ENCODE assay signal across 15 mouse cellular contexts in the genomic region with DNA sequence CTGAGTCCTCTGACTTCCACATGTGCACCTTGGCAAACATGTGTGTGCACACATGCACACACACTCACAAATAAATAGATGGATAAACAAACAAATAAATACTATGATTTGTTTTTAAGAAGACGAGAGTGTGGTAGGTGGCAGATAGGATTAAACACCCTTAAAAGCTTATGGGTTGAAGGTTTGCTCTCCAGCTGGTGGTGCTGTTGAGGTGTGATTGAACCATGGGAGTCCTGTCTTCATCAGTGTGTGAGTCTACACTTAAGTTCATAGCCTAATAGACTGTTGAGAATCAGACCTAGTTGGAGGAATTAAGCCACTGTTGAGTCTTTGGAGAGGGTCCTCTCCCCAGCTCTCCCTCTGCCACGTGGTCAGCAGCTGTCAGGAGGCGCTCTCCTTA. TPM values are rescaled to one million over a fixed set of nuclear protein-coding genes. Genes with fewer than 3 reads are reported as not detected.
DNase-seq lines count a peak whose midpoint lies in the region; ATAC-seq and TF ChIP-seq lines count a peak whose summit lies in the region.
"Had no signal": no experiment of that assay in that cellular context is flagged by ENCODE, and none has a peak within 500 bp of the region (broad histone marks: within the 10 kb centered on the region; RNA-seq: fewer than 3 reads in every experiment).

No protein-coding gene starts in this region.

- H3K4me2 ChIP-seq in heart, embryonic 15.5 days, result no peak overlapping the region
- H3K4me2 ChIP-seq: liver, embryonic 13.5 days had no signal

- no peak overlapping the region for H3K9ac ChIP-seq in heart, embryonic 15.5 days
- H3K9ac ChIP-seq: liver, embryonic 13.5 days had no signal

- H3K4me1 ChIP-seq in heart, embryonic 15.5 days (replicated peaks), result peaks cover 49% of the 10 kb centered on the region
- H3K4me1 ChIP-seq: liver, embryonic 13.5 days had no signal

- TF ChIP-seq POLR2A in brain, embryonic 14.5 days (IDR thresholded peaks at IDR 0.05; ENCODE audit: borderline replicate concordance, extremely low read depth, insufficient read depth, insufficient read length, poor library complexity, severe bottlenecking), result no peak

- H3K36me3 ChIP-seq in heart, embryonic 15.5 days, result no peaks in the 10 kb centered on the region
- H3K36me3 ChIP-seq: hindbrain, embryonic 10.5 days; liver, embryonic 13.5 days had no signal

- TF ChIP-seq CTCF in layer of hippocampus, adult 2 months (conservative IDR thresholded peaks at IDR 0.05), result peak; percentile 68
- peak; percentile 21; the same call in 1 of the 2 replicates for TF ChIP-seq CTCF in brain, embryonic 14.5 days (IDR thresholded peaks at IDR 0.05; ENCODE audit: borderline replicate concordance, extremely low read depth, insufficient read depth, insufficient read length)

- H3K27ac ChIP-seq in heart, embryonic 15.5 days, result peak overlapping the region; percentile 87; the same call in 1 of the 2 replicates
- no peak overlapping the region for H3K27ac ChIP-seq in layer of hippocampus, adult 2 months
- H3K27ac ChIP-seq: liver, embryonic 13.5 days had no signal

- H3K27me3 ChIP-seq in heart, embryonic 15.5 days, result no peaks in the 10 kb centered on the region
- H3K27me3 ChIP-seq: liver, embryonic 13.5 days had no signal

- no peaks in the 10 kb centered on the region for H3K9me3 ChIP-seq in heart, embryonic 15.5 days (replicated peaks)
- H3K9me3 ChIP-seq: hindbrain, embryonic 10.5 days; liver, embryonic 13.5 days had no signal

- H3K4me3 ChIP-seq in heart, embryonic 15.5 days, result no peak overlapping the region
- no peak overlapping the region for H3K4me3 ChIP-seq in layer of hippocampus, adult 2 months
- H3K4me3 ChIP-seq: erythroblast, embryonic 14.5 days; hindbrain, embryonic 10.5 days; liver, embryonic 13.5 days had no signal

- 68% methylated on average over 3 of the region's 3 CpGs for WGBS in heart, embryonic 15.5 days

- no peak for DNase-seq in heart, postnatal 4 days
- DNase-seq in layer of hippocampus, adult 2 months (ENCODE audit: low spot score in 2 of 2), result peak in 1 of 2 experiments; percentile 34
- no peak for DNase-seq in layer of hippocampus, adult 8-10 months (ENCODE audit: low spot score in 2 of 2)
- DNase-seq in A20 (ENCODE audit: low read depth, low spot score), result peak; percentile 9
- DNase-seq in brain, embryonic 14.5 days (ENCODE audit: low read depth), result no peak
- no peak for DNase-seq in T-cell, adult 2 months (ENCODE audit: low spot score)
- DNase-seq in right cerebral cortex, postnatal 25 days, result no peak
- DNase-seq: cerebellum, adult 11-12 months; liver, embryonic 13.5 days; right cerebral cortex, postnatal 14 days had no signal

- no peak for ATAC-seq in heart, embryonic 15.5 days (replicated peaks; ENCODE audit: insufficient number of reproducible peaks, insufficient read depth, low FRiP score, low read depth)

RNA-seq across cellular contexts. Expression of gene Parva, which starts 38.6 kb away (rescaled TPM):
- polyA plus RNA-seq in heart, embryonic 15.5 days (2015; fragmentation: Nextera tagmentation; extraction: Ambion mirVana), result 74.6 and 83.2 TPM in 2 replicates
- 100 to 1,000 TPM; 115 to 118 TPM for total RNA-seq in heart, postnatal 4 days (2021)
- total RNA-seq in layer of hippocampus, adult 2 months (2021), result 10 to 100 TPM; 47.6 to 49.1 TPM
- 10 to 100 TPM; 46.5 to 50.9 (median 50.4) TPM for total RNA-seq in layer of hippocampus, adult 8-10 months (2022)
- polyA plus RNA-seq in brain, embryonic 14.5 days (2012; rRNA removed), result 19.8 and 33.6 TPM in 2 replicates
- total RNA-seq: common myeloid progenitor, adult 5-6 weeks; megakaryocyte progenitor cell, adult 5-6 weeks had no signal
